In the genomic region with DNA sequence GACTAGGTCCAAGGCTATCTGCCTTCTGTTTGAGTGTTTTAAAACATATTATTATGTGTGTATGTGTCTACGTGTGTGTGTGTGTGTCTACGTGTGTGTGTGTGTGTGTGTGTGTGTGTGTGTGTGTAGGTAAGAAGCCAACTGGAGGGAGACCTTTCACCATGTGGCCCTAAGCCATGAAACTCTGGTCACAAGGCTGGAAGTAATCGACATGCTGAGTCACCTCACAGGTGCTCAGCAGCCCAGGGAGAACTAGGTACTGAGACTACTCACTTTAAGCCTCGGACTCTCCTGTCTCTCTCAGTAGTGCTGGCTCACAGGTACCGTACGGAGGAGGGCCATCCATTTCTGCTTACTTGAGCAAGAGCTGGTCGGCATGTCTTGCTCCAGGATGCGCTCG, we compare ENCODE assay signal across 29 mouse cellular contexts. TPM values are rescaled to one million over a fixed set of nuclear protein-coding genes. Genes with fewer than 3 reads are reported as not detected.
DNase-seq lines count a peak whose midpoint lies in the region; ATAC-seq and TF ChIP-seq lines count a peak whose summit lies in the region.
"Had no signal": no experiment of that assay in that cellular context is flagged by ENCODE, and none has a peak within 500 bp of the region (broad histone marks: within the 10 kb centered on the region; RNA-seq: fewer than 3 reads in every experiment).

No protein-coding gene starts in this region.

- H3K36me3 ChIP-seq in liver, embryonic 12.5 days: peaks cover 63% of the 10 kb centered on the region
- peaks cover 10% of the 10 kb centered on the region for H3K36me3 ChIP-seq in ES-Bruce4 (ENCODE audit: control insufficient read depth, insufficient read depth, low read length, poor library complexity, severe bottlenecking)
- H3K36me3 ChIP-seq in limb, embryonic 10.5 days: peaks cover 67% of the 10 kb centered on the region

- 0 out of 2 replicates have a peak overlapping the region, but pooled peaks have one; percentile 51 for H3K27ac ChIP-seq in liver, embryonic 12.5 days
- H3K27ac ChIP-seq in ES-Bruce4 (ENCODE audit: insufficient read depth, low read length): peak overlapping the region; percentile 82
- H3K27ac ChIP-seq in limb, embryonic 10.5 days: no peak overlapping the region
- H3K27ac ChIP-seq: embryonic facial prominence, embryonic 10.5 days; embryonic facial prominence, embryonic 13.5 days; forebrain, embryonic 10.5 days; gastrocnemius, adult 2 months; heart, embryonic 15.5 days; hindbrain, embryonic 15.5 days had no signal

- TF ChIP-seq POLR2A in ES-Bruce4 (IDR thresholded peaks at IDR 0.05; ENCODE audit: insufficient read depth, low read length): no peak

- no peak for TF ChIP-seq EP300 in ES-Bruce4 (IDR thresholded peaks at IDR 0.05; ENCODE audit: insufficient read depth, low read depth, low read length)

- TF ChIP-seq CTCF in ES-Bruce4 (IDR thresholded peaks at IDR 0.05; ENCODE audit: low read depth, low read length): no peak

- no peaks in the 10 kb centered on the region for H3K27me3 ChIP-seq in liver, embryonic 12.5 days (replicated peaks)
- no peaks in the 10 kb centered on the region for H3K27me3 ChIP-seq in ES-Bruce4 (ENCODE audit: control insufficient read depth, insufficient read depth, low read length, poor library complexity, severe bottlenecking)
- no peaks in the 10 kb centered on the region for H3K27me3 ChIP-seq in limb, embryonic 10.5 days (ENCODE audit: low read depth, poor library complexity, severe bottlenecking)
- H3K27me3 ChIP-seq: embryonic facial prominence, embryonic 13.5 days; heart, embryonic 12.5 days; heart, embryonic 15.5 days; hindbrain, embryonic 15.5 days had no signal

- no peaks in the 10 kb centered on the region for H3K9me3 ChIP-seq in liver, embryonic 12.5 days (replicated peaks)
- H3K9me3 ChIP-seq in ES-Bruce4 (replicated peaks; ENCODE audit: control insufficient read depth, insufficient read depth, low read length, poor library complexity, severe bottlenecking): no peaks in the 10 kb centered on the region
- H3K9me3 ChIP-seq in limb, embryonic 10.5 days (replicated peaks): no peaks in the 10 kb centered on the region
- H3K9me3 ChIP-seq: embryonic facial prominence, embryonic 10.5 days; embryonic facial prominence, embryonic 13.5 days; forebrain, embryonic 10.5 days; heart, embryonic 12.5 days; heart, embryonic 15.5 days; hindbrain, embryonic 15.5 days had no signal

- WGBS in liver, embryonic 12.5 days (ENCODE audit: insufficient replicate concordance): 87% methylated on average over 9 of the region's 9 CpGs
- 95% methylated on average over 9 of the region's 9 CpGs for WGBS in limb, embryonic 10.5 days

- no peak overlapping the region for H3K4me2 ChIP-seq in liver, embryonic 12.5 days
- H3K4me2 ChIP-seq: embryonic facial prominence, embryonic 13.5 days; heart, embryonic 12.5 days; heart, embryonic 15.5 days; hindbrain, embryonic 15.5 days had no signal

- ATAC-seq in liver, embryonic 12.5 days: no peak
- no peak for ATAC-seq in granulocyte monocyte progenitor cell, adult 5-6 weeks (replicated peaks; ENCODE audit: poor library complexity, severe bottlenecking)
- ATAC-seq: activated CD4-positive, CD25-positive, alpha-beta regulatory T cell, adult 4 months; CD4-positive, CD25-positive, alpha-beta regulatory T cell, adult 4 months; forebrain, embryonic 14.5 days; forebrain, postnatal 0 days had no signal

- H3K4me1 ChIP-seq in liver, embryonic 12.5 days: peaks cover 29% of the 10 kb centered on the region
- peaks cover 10% of the 10 kb centered on the region for H3K4me1 ChIP-seq in ES-Bruce4 (ENCODE audit: control insufficient read depth, insufficient read depth, low read length)
- H3K4me1 ChIP-seq in limb, embryonic 10.5 days: peaks cover 17% of the 10 kb centered on the region

- H3K9ac ChIP-seq in liver, embryonic 12.5 days: no peak overlapping the region
- H3K9ac ChIP-seq in ES-Bruce4 (ENCODE audit: low read depth, poor library complexity, severe bottlenecking): no peak overlapping the region
- H3K9ac ChIP-seq: embryonic facial prominence, embryonic 13.5 days; forebrain, postnatal 0 days; heart, embryonic 12.5 days; heart, embryonic 15.5 days; hindbrain, embryonic 15.5 days had no signal

- DNase-seq in liver (no peak), R1 (ENCODE audit: low read depth, low spot score) (peak; percentile 22)
- no peak for DNase-seq in limb, embryonic 10.5 days (ENCODE audit: low spot score)
- DNase-seq: adrenal gland, adult 8-10 months; adrenal gland, postnatal 25 days; cerebellum, adult 11-12 months; cerebellum, adult 8-10 months; cerebellum, postnatal 10 days; cerebellum, postnatal 36 days; embryo, embryonic 11 days; forebrain, postnatal 0 days; gastrocnemius, adult 2 months; gastrocnemius, postnatal 14 days; heart, adult 18-20 months; heart, postnatal 10 days; heart, postnatal 36 days had no signal

- H3K4me3 ChIP-seq in liver, embryonic 12.5 days: no peak overlapping the region
- H3K4me3 ChIP-seq in ES-Bruce4 (ENCODE audit: low read depth, low read length): no peak overlapping the region
- no peak overlapping the region for H3K4me3 ChIP-seq in limb, embryonic 10.5 days
- H3K4me3 ChIP-seq: embryonic facial prominence, embryonic 10.5 days; embryonic facial prominence, embryonic 13.5 days; erythroblast, embryonic 14.5 days; forebrain, embryonic 10.5 days; gastrocnemius, adult 2 months; heart, embryonic 12.5 days; heart, embryonic 15.5 days; hindbrain, embryonic 15.5 days had no signal

RNA-seq across cellular contexts. Expression of gene Hmbs, which starts 3.1 kb away (rescaled TPM):
- polyA plus RNA-seq in liver, embryonic 12.5 days (2016; fragmentation: Nextera tagmentation; extraction: Ambion mirVana): 1,354 and 1,355 TPM in 2 replicates
- 76.5 and 80.3 TPM in 2 replicates for polyA plus RNA-seq in ES-Bruce4 (2011; ENCODE audit: insufficient read depth, insufficient read length, low read depth, missing spikeins)
- 174 and 195 TPM in 2 replicates for polyA plus RNA-seq in limb, embryonic 10.5 days (2016; fragmentation: Nextera tagmentation; extraction: Ambion mirVana)
- total RNA-seq in granulocyte monocyte progenitor cell, adult 5-6 weeks (2014; fragmentation: Nextera tagmentation): 64.3 and 92.6 TPM in 2 replicates
- 32.2 and 47.4 TPM in 2 replicates for total RNA-seq in granulocyte monocyte progenitor cell, adult 5-6 weeks (2017)

RNA-seq across cellular contexts. Expression of gene H2afx, which starts 12.7 kb away (rescaled TPM):
- 233 and 239 TPM in 2 replicates for polyA plus RNA-seq in liver, embryonic 12.5 days (2016; fragmentation: Nextera tagmentation; extraction: Ambion mirVana)
- polyA plus RNA-seq in ES-Bruce4 (2011; ENCODE audit: insufficient read depth, insufficient read length, low read depth, missing spikeins): 173 and 202 TPM in 2 replicates
- polyA plus RNA-seq in limb, embryonic 10.5 days (2016; fragmentation: Nextera tagmentation; extraction: Ambion mirVana): 515 and 551 TPM in 2 replicates
- total RNA-seq in granulocyte monocyte progenitor cell, adult 5-6 weeks (2014; fragmentation: Nextera tagmentation): 76.3 and 96.9 TPM in 2 replicates
- 298 and 423 TPM in 2 replicates for total RNA-seq in granulocyte monocyte progenitor cell, adult 5-6 weeks (2017)

RNA-seq across cellular contexts. Expression of gene Vps11, which starts 14.3 kb away (rescaled TPM):
- 17.0 and 19.0 TPM in 2 replicates for polyA plus RNA-seq in liver, embryonic 12.5 days (2016; fragmentation: Nextera tagmentation; extraction: Ambion mirVana)
- 26.7 and 30.5 TPM in 2 replicates for polyA plus RNA-seq in ES-Bruce4 (2011; ENCODE audit: insufficient read depth, insufficient read length, low read depth, missing spikeins)
- polyA plus RNA-seq in limb, embryonic 10.5 days (2016; fragmentation: Nextera tagmentation; extraction: Ambion mirVana): 29.3 and 32.2 TPM in 2 replicates
- 25.8 and 27.1 TPM in 2 replicates for total RNA-seq in granulocyte monocyte progenitor cell, adult 5-6 weeks (2014; fragmentation: Nextera tagmentation)
- total RNA-seq in granulocyte monocyte progenitor cell, adult 5-6 weeks (2017): 21.1 and 21.5 TPM in 2 replicates

RNA-seq across cellular contexts. Expression of gene Dpagt1, which starts 21.3 kb away (rescaled TPM):
- 21.9 and 24.0 TPM in 2 replicates for polyA plus RNA-seq in liver, embryonic 12.5 days (2016; fragmentation: Nextera tagmentation; extraction: Ambion mirVana)
- 13.7 and 17.4 TPM in 2 replicates for polyA plus RNA-seq in ES-Bruce4 (2011; ENCODE audit: insufficient read depth, insufficient read length, low read depth, missing spikeins)
- polyA plus RNA-seq in limb, embryonic 10.5 days (2016; fragmentation: Nextera tagmentation; extraction: Ambion mirVana): 45.3 and 46.9 TPM in 2 replicates
- total RNA-seq in granulocyte monocyte progenitor cell, adult 5-6 weeks (2014; fragmentation: Nextera tagmentation): 41.0 and 48.8 TPM in 2 replicates
- 18.2 and 26.4 TPM in 2 replicates for total RNA-seq in granulocyte monocyte progenitor cell, adult 5-6 weeks (2017)

RNA-seq across cellular contexts. Expression of gene C2cd2l, which starts 27.1 kb away (rescaled TPM):
- polyA plus RNA-seq in liver, embryonic 12.5 days (2016; fragmentation: Nextera tagmentation; extraction: Ambion mirVana): 12.3 and 13.0 TPM in 2 replicates
- 5.1 and 7.0 TPM in 2 replicates for polyA plus RNA-seq in ES-Bruce4 (2011; ENCODE audit: insufficient read depth, insufficient read length, low read depth, missing spikeins)
- 6.9 and 9.9 TPM in 2 replicates for polyA plus RNA-seq in limb, embryonic 10.5 days (2016; fragmentation: Nextera tagmentation; extraction: Ambion mirVana)
- total RNA-seq in granulocyte monocyte progenitor cell, adult 5-6 weeks (2014; fragmentation: Nextera tagmentation): 8.3 and 17.5 TPM in 2 replicates
- 4.2 and 5.9 TPM in 2 replicates for total RNA-seq in granulocyte monocyte progenitor cell, adult 5-6 weeks (2017)
